Mouse (Mus musculus) left cerebral cortex, adult 11 months (tissue): ENCODE results near the gene Vgll4.
A peak's percentile ranks its signal among the peaks of the same experiment; 100 is the strongest.

Source experiments
- DNase-seq: peaks from one replicate; pipeline ENCODE4 v3.0.0; 2022; ENCODE audit warnings: low spot score

Gene Vgll4

DNA sequence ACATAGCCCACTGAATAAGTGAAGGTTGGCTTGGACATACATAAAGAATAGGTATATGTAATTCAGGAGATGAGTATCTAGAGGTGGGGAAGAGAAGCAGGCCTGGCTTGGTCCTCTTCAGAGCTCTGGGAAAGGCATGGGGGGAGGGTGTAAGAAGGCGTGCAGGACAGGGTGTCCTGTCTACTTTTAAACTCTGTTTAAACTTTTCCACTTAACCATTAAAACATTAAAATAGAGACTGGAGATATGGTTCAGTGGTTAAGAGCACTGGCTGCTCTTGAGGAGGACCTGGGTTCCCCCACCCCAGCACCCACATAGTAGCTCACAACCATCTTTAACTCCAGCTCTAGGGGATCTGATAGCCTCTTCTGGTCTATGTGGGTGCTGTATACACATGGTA is 3.2 kb upstream of the Vgll4 start:
- no peak for DNase-seq

DNA sequence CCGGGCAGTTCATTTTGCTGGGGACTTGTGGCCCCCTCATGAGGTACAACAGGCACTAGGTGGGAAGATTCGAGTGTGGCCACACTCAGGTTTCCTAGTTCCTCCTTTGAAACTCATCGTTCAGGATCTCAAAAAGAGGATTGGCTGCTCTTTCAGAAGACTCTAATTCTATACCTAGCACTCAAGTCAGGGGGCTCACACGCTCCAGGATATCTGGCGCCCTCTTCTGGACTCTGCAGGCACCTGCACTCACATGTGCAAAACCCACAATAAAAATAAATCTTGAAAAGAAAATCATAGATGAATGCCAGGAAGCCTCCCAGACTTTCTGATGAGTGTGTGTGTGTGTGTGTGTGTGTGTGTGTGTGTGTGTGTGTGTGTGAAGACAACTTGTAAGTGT is 1.1 kb upstream of the Vgll4 start:
- DNase-seq = no peak

DNA sequence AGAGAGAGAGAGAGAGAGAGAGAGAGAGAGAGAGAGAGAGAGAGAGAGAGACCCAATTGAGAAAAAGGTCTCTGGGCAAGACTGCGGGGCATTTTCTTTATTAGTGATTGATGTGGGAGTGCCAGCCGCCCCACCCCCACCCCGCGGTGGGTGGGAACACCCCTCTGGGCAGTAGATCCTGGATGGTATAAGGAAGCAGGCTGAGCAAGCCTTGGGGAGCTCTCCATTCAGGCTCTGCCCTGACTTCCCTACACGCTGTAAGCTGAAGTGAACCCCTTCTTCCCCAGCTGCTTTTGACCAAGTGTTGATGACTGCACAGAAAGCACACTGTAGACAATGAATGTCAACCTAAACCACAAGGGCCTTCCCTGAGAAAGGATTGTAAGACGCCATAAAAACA is 592 bp upstream of the Vgll4 start:
- DNase-seq = no peak

DNA sequence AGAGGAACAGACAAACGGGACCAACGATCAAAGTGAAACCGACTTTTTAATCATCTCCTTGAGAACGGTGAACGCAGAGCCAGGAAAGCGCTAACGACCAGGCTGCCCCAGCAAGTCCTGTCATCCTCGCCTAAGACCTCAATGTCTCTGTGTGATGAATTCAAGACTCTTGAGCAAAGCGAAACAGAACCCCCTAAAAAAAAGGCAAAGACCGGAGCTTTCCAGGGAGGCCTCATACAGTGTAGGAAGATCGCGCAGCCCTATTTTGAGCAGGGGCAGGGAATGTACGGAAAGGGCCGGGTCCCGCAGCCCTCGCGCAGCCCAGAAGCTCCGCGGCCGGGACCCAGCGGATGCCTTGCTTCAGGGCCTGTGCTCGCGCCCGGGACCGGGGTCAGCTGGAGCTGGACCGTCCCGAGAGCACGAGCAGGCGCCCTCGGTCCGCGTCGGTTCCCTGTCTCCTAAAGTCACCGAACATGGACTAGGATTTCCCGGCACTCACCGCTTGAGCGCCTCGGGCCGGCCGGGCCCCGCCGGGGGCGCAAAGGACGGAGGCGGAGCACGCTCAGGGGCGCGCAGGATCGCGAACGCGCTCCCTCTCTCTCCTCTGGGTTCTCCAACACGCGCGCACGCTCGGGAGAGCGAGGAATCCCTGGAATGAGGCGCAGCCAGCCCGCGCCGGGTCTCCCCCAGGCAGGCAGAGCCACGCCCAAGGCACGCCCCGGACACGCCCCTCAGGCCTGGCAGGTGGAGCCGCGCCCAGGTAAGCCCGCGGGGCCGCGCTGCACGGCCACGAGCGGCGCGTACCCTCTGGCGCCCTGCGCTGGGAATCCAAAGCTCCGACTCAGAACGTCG is 1.2 kb downstream of the Vgll4 start:
- peak; percentile 84 for DNase-seq

DNA sequence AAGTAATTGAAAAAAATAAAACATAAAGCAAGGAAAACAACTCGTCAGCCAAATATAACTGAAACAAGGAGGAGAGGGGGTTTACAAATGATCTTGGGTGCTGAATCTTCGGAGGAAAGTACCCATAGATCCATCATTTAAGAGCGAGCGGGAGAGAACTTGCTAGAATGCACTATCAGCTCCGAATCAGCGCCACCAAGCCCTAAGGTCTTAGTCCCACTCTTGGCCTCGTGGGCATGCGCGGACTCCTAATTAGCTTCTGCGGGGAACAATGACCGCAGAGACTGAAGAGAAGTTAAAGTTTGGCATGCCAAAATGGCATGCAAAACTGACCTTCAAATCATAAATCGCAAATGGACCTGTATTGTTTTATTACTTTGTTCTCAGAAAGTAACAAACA is 2.2 kb downstream of the Vgll4 start:
- DNase-seq = no peak

DNA sequence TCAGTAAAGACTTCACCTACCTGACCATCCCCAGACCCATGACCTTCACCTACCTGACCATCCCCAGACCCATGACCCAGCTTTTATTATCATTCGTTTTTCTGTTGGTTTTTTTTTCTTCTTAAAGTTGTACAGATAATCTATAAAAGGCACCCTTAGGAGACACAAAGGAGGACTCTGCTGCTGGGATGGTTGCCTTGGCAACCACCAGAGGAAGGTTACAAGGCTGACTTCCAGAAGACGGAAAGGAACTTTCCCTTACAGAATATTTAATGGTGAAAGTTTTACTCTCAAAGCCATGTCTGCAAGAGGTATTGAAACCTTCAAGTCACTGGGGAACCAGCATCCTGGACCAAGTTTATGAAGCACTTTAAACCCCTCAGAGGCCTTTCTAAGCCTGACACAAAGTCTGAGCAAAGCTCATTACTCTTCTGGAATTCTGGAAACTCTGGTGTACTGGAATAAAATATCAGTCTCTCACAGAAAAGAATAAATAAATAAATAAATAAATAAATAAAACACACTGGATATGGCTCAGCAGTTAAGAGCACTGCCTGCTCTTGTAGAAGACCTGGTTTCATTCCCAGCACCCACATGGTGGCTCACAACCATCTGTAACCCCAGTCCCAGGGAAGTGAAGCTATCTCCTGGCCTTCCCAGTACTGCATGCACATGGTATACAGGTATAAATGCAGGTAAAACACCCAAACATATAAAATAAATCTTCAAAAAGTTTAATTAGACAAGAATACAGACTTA is 3.2 kb downstream of the Vgll4 start:
- DNase-seq = no peak

DNA sequence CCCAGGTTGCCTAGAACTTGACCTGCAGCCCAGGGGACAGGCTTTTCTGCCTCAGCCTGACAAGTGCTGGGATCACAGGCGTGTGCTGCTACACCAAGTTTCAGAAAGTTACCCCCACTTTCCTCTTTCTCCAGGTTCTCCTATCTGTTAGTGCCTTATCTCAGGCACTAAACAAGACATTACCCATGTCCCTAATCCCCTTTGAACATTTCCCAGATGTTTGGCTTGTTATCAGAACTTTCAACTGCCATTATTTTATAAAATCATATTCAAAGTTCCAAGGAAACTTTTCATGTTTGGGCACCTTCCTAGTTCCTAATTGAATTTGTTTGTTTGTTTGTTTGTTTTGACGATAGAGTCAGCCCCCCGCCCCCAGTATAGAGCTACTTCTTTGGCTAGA is 4.0 kb downstream of the Vgll4 start:
- no peak for DNase-seq

DNA sequence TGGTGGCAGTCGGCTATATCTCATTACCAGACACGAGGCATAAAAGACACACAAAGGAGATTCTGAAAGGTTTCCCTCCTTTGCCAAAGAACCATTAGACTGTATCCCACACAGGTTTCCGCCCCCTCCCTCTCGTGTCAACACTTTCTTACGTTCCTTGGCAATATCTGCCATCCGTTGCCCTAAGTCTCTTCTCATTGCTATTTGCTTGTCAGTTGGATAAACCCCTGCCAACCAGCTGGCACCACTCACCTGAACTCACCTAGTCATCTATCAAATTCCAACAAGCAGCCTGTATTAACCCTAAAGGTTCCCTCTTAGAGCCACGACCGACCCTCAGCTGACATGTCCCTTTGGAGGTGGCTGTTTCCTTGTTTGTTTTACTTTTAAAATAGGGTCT is 4.4 kb downstream of the Vgll4 start:
- no peak for DNase-seq

DNA sequence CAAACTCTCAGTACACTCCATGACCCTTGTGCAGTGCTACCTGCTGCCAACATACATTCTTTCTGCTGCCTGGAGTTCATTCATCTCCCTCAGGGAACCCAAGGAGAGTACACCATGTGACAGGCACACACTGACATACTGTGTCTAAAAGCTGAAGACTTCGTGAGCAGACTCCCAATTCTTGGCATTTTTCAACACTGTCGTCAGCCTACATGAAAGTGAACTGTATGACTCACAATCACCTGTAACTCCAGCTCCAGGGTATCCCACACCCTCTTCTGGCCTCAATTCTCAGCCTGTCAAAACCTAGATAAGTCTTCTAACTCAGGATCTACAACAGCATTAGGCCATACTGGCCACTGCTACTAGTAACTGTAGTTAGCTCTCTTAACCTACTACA is 5.6 kb downstream of the Vgll4 start:
- no peak for DNase-seq

DNA sequence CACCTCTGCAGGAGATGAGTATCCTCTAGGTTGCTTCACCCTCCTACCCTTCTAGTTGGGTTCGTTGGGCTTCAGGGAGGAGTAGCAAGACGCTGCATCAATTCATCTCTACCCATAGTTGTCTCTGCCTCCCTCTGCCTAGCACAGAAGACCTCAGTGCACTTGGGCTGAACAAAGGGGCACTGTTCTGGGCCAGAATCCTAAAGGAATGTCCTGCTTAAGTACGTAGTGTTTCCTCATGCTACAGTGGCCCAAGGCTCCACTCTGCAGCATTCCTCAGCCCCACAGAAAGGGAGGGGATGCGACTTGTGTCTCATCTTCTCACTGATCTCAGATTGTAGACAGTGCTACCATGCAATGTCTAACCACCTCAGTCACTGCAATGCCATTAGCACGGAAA is 6.2 kb downstream of the Vgll4 start:
- no peak for DNase-seq

DNA sequence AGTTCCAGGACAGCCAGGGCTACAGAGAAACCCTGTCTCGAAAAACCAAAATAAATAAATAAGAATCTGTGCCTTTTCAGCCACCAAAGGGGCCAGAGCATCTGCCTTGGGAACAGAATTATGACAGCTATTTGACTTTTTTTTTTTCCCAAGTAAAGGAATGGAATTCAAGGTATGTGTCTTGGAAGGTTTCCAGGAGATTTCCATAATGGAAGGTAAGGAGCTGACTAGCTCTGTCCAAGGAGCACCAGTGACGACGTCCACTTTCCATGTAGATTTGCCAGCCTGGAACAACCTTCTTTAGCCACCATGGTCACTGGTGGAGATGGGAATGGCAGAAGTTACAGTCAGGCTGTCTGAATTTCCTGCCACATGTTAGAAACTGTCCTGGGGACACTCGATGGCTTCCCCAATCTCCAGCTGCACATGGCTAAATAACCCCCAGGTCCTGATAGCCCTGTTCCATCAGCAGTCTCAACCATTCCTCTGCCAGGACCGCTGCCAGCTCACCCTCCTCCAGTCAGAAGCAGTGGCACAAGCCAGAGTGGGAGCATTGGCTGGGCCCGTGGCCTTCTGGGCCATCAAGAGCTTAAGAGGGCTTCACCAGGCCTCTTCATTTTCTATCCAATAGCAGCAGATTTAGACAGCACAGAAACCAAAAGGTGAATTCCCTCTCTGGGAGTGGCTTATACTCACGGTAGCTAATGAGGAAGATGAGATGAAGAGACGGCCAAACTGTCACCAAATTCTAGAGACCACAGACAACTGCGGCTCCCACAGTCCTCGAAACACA is 8.3 kb downstream of the Vgll4 start:
- DNase-seq = no peak

DNA sequence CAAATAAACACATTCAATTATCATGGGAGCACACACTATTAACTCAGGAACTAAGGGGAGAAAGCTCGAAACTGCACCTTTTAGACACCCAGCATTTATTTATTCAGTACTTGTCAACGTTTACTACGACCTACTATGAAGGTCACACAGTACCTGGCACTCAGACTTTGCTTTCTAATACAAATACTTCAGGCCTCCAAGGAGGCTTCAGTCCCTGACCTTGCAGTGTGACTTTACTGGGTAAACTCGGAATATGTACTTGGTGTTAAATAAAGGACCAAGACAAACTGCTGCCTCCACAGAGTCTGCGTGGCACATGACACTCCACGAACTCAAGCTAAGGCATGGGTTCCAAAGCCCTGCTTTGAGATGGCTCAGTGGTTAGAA is 10.8 kb downstream of the Vgll4 start:
- no peak for DNase-seq

DNA sequence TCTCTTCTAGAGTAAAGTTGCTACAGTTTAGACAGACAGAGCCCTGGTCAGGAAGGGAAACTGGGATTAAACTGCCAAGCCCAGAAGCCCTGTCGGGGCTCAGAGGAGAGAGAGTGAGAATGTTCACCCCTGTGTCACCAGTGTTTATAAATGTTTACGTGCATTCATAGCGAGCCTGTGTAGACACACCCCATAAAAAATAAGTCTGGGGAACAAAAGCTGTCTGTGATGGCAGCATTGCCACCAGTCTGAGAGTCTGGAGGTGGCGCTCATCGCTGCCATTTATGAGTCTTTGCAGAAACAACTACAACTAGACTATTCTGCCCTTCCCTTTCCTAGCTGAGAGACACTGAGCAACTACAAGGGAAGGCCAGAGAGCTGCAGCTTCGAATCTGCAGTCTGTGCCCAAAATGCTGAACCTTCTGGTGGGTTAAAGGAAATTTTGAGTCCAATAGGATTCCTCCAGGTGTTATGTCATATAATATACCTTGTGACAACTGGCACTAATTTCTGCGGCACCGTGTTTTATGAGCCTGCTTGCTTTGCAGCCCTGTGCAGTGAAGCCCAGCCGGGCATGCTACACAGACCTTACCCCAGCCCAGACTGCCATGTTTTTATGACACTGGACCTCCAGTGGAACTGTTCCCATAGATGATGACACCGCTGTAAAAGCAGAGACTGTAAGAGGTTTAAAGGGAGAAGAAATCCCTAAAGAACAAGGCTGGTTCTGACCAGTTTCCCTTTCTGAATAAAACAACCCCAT is 11.4 kb downstream of the Vgll4 start:
- no peak for DNase-seq

DNA sequence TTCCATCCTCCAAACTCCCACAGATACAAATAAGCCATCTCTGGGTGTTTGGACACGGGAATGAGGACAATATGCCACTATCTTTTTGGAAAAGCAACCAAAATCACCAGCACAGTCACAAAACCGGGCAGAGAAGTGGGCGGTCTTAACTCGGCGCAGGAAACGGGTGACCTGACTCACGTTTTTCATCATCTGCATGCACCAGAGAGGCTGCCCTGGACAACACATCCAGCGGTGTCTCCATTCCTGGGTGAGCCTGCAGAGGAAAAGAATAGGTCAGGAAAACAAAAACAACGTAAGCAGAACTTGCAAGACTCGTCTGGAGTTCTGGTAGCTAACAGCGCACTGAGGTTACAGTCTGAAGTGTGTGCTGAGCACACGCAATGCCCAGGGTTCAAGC is 12.0 kb downstream of the Vgll4 start:
- no peak for DNase-seq

DNA sequence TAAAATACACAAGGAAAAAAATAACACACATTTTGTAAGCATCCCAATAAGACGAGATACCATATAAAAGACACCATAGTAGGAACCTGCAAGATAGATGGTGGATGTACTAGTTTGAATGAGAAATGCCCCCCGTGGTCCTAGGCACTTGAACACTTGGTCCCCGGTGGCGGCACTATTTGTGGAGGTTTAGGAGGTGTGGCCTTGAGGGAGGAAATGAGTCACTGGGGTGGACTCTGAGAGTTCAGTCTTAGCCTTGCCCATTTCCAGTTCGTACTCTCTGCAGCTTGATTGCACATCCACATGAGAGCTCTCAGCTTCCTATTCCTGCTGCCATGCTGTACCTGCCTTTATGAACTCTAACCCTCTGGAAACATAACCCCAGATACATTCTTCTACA is 15.3 kb downstream of the Vgll4 start:
- no peak for DNase-seq

DNA sequence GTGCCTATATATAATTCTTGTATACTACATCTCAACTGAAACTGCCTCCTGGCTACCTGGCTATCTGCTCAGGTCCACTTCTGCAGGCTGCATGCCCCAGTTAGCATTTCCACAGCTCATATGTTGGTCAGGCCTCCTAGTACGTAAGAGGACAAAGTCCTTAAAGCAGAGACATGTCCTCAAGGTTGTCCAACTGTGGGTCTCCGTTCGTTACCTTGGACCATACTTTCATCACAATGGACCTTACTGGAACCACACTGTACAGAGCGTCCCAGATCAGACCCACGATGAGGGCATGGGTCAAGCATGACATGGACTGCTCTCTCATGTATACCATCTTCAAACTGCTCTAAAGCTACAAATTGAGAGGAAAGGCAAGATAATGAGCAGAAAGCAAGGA is 16.2 kb downstream of the Vgll4 start:
- DNase-seq = no peak

DNA sequence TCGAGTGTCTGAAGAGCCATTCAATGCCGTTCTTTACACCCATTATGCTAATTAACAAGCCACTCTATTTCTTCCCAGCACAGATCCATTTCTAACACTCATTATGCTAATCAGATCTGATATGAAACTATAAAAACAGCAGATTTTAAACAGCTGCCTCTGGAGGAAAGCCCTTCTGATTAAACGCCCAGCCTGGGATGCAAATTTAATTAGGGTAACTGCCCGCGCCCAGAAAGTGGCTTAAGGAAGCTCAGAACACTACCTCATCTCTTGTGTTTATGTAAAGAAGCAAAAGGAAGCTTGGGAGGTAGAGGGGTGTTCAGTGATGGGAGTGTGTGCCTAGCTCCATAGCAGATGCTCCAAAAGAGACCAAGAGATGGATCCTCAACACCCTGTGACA is 17.4 kb downstream of the Vgll4 start:
- no peak for DNase-seq

DNA sequence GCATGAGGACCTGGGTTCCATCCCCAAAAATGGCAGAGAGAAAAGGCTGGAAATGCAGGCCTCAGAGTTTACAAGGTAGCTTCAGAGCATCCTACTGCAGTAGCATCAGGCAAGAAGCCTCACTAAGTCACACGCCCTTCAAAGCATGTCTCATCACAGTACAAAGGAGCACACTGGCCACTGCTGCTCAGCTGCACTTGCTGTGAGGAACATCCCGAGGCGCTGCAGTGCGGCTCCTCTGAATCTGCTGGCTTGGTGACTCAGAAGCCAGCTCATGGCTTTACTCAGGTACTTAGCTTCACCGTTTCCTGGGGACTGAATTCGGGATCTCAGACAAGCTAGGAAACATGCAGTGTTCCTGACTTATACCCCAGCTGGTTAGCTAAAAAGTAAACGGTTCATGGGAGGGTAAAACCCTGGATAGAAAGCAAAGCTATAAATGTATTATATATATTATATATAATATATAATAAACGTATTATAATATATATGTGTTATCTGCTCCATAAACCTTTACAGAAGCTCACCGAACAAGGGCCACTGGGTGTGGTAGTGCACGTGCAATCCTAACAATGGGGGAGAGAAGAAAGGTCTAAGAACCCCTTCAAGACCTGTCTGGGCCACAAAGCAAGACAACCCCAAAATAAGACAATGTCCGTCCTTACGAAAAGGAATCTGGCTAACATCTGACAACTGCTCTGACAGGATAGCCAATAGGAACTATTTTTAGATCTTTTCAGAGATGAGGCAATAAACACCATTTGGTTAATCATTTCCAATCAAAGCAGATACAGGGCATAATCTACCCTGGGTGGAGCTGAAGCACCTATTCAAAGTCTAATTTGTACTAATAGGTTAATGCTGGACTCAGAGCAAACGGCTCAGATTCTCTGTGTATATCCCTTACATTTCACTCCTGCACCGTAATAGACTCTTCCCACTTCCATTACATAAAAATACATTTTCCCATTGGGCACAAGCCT is 25.0 kb downstream of the Vgll4 start:
- no peak for DNase-seq

DNA sequence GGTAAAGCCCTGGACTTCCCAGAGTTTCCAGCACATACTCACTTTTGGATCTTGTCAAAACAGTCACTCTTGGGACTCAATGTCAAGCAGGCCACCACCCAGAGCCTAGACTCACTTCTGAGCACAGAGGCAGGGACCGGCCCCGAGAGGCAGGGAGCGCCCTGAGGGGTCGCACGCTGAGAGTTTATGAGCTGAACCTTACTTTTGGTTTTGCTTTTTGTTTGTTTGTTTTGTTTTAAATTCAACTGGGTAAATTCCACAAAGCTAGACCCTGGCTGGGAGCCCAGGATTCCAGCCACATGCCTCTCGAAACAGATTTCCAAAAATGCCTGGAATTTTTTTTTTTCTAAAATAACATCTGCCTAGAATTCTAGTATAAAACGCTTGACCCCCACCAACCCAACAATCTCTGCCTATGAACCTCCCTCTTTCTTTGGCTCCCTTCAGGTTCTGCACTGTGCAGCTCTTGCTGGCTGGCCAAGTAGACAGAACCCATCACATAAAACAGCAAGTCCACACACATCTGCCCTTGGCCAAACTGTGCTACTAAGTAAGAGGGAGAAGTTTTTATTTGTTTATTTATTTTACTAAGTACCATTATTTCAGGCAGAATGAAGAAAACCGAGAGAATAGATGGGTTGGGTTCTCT is 28.5 kb downstream of the Vgll4 start:
- no peak for DNase-seq

DNA sequence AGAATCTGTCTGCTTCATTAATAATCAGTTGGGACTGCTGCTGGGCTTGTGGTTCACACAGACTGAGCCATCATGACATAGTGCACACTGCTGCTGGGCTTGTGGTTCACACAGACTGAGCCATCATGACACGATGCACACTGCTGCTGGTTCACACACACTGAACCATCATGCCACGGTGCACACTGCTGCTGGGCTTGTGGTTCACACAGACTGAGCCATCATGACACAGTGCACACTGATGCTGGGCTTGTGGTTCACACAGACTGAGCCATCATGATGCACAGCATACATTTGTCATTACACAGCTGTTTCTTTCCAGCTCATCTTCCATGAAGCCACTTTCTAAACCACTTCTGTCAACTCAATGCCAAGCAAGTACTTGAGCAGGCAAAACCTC is 30.1 kb downstream of the Vgll4 start:
- no peak for DNase-seq
